Mouse (Mus musculus) intestine, embryonic 14.5 days (tissue): ENCODE measurements around the gene Pik3r1. TPM values are rescaled to one million over a fixed set of nuclear protein-coding genes. Genes with fewer than 3 reads are reported as not detected.
A peak's percentile ranks its signal among the peaks of the same experiment; 100 is the strongest.

ENCODE experiments used
- ATAC-seq: fragments of 200-750 bp; cut with Nextera tagmentation; replicated peaks from 2 replicates; pipeline ENCODE4 v1.8.0; 2017; ENCODE audit warnings: low read depth, moderate number of reproducible peaks, moderate TSS enrichment, moderate library complexity; ENCODE audit not compliant: low FRiP score, low TSS enrichment
- DNase-seq: peaks from one replicate; pipeline ENCODE4 v3.0.0-alpha.2; 2018; ENCODE audit warnings: low spot score
- H3K27ac ChIP-seq: fragments of 300-500 bp; sonication (generic); 2 replicates; pipeline ENCODE4 v1.5.1; 2014; ENCODE audit warnings: low read depth, mild to moderate bottlenecking, control low read depth
- H3K27me3 ChIP-seq: fragments of 300-500 bp; sonication (generic); replicated peaks from 2 replicates; pipeline ENCODE4 v1.6.1; 2014; ENCODE audit warnings: low read length, control low read depth; ENCODE audit not compliant: control insufficient read depth, insufficient read depth
- H3K36me3 ChIP-seq: fragments of 300-500 bp; sonication (generic); 2 replicates; pipeline ENCODE4 v1.6.1; 2014; ENCODE audit warnings: low read length, control low read depth; ENCODE audit not compliant: control insufficient read depth, insufficient read depth
- H3K4me1 ChIP-seq: fragments of 300-500 bp; sonication (generic); replicated peaks from 2 replicates; pipeline ENCODE4 v1.6.1; 2014; ENCODE audit warnings: low read length, control low read depth, mixed read lengths; ENCODE audit not compliant: control insufficient read depth, insufficient read depth
- H3K4me2 ChIP-seq: fragments of 300-500 bp; sonication (generic); 2 replicates; pipeline ENCODE4 v1.6.1; 2014; ENCODE audit warnings: low read length
- H3K4me3 ChIP-seq: fragments of 300-500 bp; sonication (generic); 2 replicates; pipeline ENCODE4 v1.5.1; 2014; ENCODE audit warnings: low read depth, low read length, control low read depth, mixed read lengths
- H3K9ac ChIP-seq: fragments of 300-500 bp; sonication (generic); 2 replicates; pipeline ENCODE4 v1.6.1; 2014; ENCODE audit warnings: mild to moderate bottlenecking, low read length
- H3K9me3 ChIP-seq: fragments of 300-500 bp; sonication (generic); 2 replicates; pipeline ENCODE4 v1.6.1; 2016; ENCODE audit warnings: low read length, control low read depth; ENCODE audit not compliant: control insufficient read depth
- WGBS: fragments of 180-500 bp; shearing (Covaris S2); extraction: QIAGEN DNeasy Blood & Tissue Kit; methylation state at CpG from one replicate; pipeline ENCODE4 v1.1.7; 2014; 5-methylcytosine and 5-hydroxymethylcytosine counted together
- polyA plus RNA-seq: library from polyadenylated mRNA; unstranded; fragments of >200 nt; fragmentation: Nextera tagmentation; extraction: Ambion mirVana; gene quantifications from 2 replicates; pipeline ENCODE4 v1.2.1, GENCODE M21; 2014

The Pik3r1 gene
- polyA plus RNA-seq, 1 experiment from 2014 or later = 52.6 TPM

GRCm38 (mm10) chr13:101751816-101752215 is 16.2 kb downstream of the Pik3r1 start:
- H3K4me2 ChIP-seq = no peak overlapping the region
- ATAC-seq = no peak
- 79% methylated on average over 4 of the region's 4 CpGs for WGBS

DNA sequence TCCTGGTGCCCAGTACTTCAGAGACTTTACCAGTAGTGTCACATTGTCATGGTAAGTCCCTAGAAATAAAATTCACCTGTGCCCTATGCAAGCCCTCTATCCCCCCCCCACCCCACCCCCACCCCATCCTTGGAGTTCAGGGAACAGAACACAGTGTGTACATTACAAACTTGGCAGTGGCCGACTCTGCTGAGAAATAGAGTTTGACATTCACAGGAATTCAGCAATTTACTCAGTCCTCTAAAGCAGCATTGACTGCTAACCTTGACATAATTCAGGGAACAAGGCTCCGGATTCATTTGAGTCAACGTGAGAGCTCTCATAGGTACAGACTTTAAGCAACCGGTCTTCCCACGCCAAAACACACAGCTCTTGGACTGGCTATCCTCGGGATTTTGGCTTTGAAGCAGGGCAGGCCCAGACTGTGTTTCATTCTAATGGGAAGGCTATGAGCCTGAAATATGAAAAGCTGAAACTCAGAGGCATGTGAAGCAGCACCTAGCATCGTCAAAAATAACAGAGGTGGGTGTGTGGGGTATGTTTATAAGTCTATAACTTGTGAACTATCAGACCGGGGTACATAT is 21.9 kb downstream of the Pik3r1 start:
- Histone ChIP-seq H3K27ac (no peak overlapping the region), H3K27me3 (no peaks in the 10 kb centered on the region), H3K4me1 (peaks cover 43% of the 10 kb centered on the region), H3K9me3 (no peaks in the 10 kb centered on the region), H3K36me3 (no peaks in the 10 kb centered on the region), H3K4me2 (no peak overlapping the region), H3K9ac (no peak overlapping the region), H3K4me3 (no peak overlapping the region)
- DNase-seq = no peak
- 0 out of 2 replicates have a peak, but pooled peaks have one; percentile 38 for ATAC-seq
- 65% methylated on average over 8 of the region's 8 CpGs for WGBS

More at GRCm38 (mm10) chr13:101751816-101752215, 16.2 kb downstream of the Pik3r1 start:
- peak; percentile 38 for DNase-seq
- Histone ChIP-seq H3K27ac (no peak overlapping the region), H3K4me3 (no peak overlapping the region), H3K4me1 (peaks cover 31% of the 10 kb centered on the region), H3K9me3 (no peaks in the 10 kb centered on the region), H3K36me3 (peaks cover 17% of the 10 kb centered on the region), H3K27me3 (no peaks in the 10 kb centered on the region), H3K9ac (no peak overlapping the region)

GRCm38 (mm10) chr13:101744943-101745342 is 23.1 kb downstream of the Pik3r1 start:
- no peak overlapping the region for H3K27ac ChIP-seq
- WGBS = 37% methylated on average over 5 of the region's 5 CpGs
- DNase-seq = no peak

DNA sequence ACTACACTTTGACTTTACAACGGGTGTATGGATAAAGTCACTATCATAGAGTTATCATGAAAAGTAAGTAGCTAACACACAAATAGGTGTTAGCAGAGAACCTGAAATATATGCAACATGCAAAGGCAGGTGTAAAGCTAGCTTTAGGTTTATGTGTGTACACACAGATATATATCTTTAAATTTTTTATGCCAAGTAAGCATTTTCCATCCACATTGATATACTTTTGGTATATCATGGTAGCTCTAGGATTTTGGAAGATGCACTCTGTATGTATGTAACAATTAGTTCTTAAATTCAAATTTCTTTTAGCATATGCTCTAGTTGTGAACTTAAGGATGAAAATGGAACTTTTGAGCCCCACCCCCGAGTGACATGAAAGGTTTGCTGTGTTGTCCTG is 24.0 kb downstream of the Pik3r1 start:
- Histone ChIP-seq H3K9ac (no peak overlapping the region), H3K4me3 (no peak overlapping the region), H3K9me3 (no peaks in the 10 kb centered on the region), H3K27ac (peak overlapping the region; percentile 62; the same call in 1 of the 2 replicates), H3K4me1 (peaks cover 60% of the 10 kb centered on the region), H3K27me3 (no peaks in the 10 kb centered on the region), H3K36me3 (no peaks in the 10 kb centered on the region), H3K4me2 (no peak overlapping the region)
- no peak for ATAC-seq
- WGBS = 72% methylated on average over 2 of the region's 2 CpGs
- DNase-seq = no peak

More at GRCm38 (mm10) chr13:101744943-101745342, 23.1 kb downstream of the Pik3r1 start:
- H3K4me1 ChIP-seq = peaks cover 52% of the 10 kb centered on the region
- no peaks in the 10 kb centered on the region for H3K36me3 ChIP-seq
- H3K4me2 ChIP-seq = no peak overlapping the region
- no peak overlapping the region for H3K9ac ChIP-seq
- H3K27me3 ChIP-seq = no peaks in the 10 kb centered on the region
- no peak for ATAC-seq
- H3K4me3 ChIP-seq = no peak overlapping the region
- no peaks in the 10 kb centered on the region for H3K9me3 ChIP-seq

DNA sequence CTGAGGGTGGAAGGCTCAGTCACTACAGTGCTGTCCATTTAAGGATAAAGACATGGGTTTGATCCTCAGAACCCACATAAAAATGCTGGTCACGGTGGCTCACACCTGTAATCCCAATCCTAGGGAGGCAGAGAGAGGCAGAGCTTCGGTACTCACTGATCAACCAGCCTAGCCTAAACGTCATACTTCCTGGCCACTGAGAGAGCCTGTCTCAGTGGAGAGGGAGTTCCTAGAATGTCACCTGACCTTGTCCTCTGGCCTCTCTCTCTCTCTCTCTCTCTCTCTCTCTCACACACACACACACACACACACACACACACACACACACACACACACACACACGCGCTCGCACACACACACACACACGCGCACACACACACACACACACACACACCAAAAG is 24.8 kb downstream of the Pik3r1 start:
- Histone ChIP-seq H3K4me3 (no peak overlapping the region), H3K36me3 (no peaks in the 10 kb centered on the region), H3K27me3 (no peaks in the 10 kb centered on the region), H3K4me2 (no peak overlapping the region), H3K27ac (peak overlapping the region; percentile 62; the same call in 1 of the 2 replicates), H3K9ac (no peak overlapping the region), H3K9me3 (no peaks in the 10 kb centered on the region), H3K4me1 (peaks cover 65% of the 10 kb centered on the region)
- WGBS = 52% methylated on average over 8 of the region's 8 CpGs
- DNase-seq = no peak
- no peak for ATAC-seq

- WGBS = 16% methylated on average over 6 of the region's 6 CpGs
- H3K4me1 ChIP-seq = peaks cover 65% of the 10 kb centered on the region
- no peaks in the 10 kb centered on the region for H3K9me3 ChIP-seq
- ATAC-seq (no peak), DNase-seq (no peak)
- H3K4me2 ChIP-seq = 0 out of 2 replicates have a peak overlapping the region, but pooled peaks have one; percentile 8
- no peaks in the 10 kb centered on the region for H3K27me3 ChIP-seq
- H3K36me3 ChIP-seq = no peaks in the 10 kb centered on the region
- no peak overlapping the region for H3K9ac ChIP-seq
- peak overlapping the region; percentile 65 for H3K27ac ChIP-seq
- no peak overlapping the region for H3K4me3 ChIP-seq
Observed at GRCm38 (mm10) chr13:101742596-101742995, 25.4 kb downstream of the Pik3r1 start.

DNA sequence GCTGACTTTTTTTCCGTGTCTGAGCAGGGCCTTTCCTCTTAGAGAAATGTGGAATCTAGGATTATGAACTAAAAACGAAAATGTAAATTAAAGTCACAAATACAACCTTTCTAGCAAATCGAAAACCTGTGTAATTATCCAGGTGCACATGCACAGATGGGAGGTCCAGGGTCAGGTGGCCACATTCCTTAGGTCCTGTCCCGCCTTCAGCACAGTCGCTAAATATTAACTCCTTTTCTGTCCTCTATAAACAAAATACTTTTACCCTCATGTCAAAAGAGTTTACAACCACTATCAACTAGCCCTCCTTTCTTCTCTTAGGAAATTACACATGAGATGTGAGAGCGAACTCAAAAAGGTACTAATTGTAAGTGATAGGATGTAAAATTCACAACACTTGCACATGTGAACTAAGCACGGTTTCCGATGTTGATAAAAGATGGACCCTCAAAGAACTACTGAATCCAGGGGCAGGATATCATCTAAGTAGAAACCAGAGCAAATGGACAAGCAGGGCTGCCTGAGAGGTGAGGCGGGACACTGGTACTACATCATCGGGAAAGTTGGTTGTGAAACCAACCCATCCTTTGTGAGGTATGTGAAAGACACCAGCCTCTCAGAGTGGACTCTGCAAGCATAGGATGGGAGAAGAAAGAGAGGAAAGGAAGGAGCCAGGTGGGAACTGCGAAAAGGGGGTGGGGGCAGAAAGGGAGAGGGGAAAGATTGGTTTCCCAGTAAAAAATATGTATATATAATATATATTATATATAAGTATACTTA is 26.3 kb downstream of the Pik3r1 start:
- H3K27me3 ChIP-seq = no peaks in the 10 kb centered on the region
- WGBS = 59% methylated on average over 11 of the region's 11 CpGs
- DNase-seq (no peak), ATAC-seq (no peak)
- H3K4me3 ChIP-seq = no peak overlapping the region
- no peaks in the 10 kb centered on the region for H3K36me3 ChIP-seq
- no peak overlapping the region for H3K4me2 ChIP-seq
- H3K4me1 ChIP-seq = peaks cover 64% of the 10 kb centered on the region
- H3K9ac ChIP-seq = no peak overlapping the region
- H3K27ac ChIP-seq = no peak overlapping the region
- H3K9me3 ChIP-seq = no peaks in the 10 kb centered on the region

- H3K4me1 ChIP-seq = peaks cover 61% of the 10 kb centered on the region
- H3K9me3 ChIP-seq = no peaks in the 10 kb centered on the region
- DNase-seq (peak; percentile 51), ATAC-seq (no peak)
- H3K4me3 ChIP-seq = no peak overlapping the region
- H3K9ac ChIP-seq = no peak overlapping the region
- no peak overlapping the region for H3K4me2 ChIP-seq
- no peaks in the 10 kb centered on the region for H3K27me3 ChIP-seq
- H3K36me3 ChIP-seq = no peaks in the 10 kb centered on the region
- H3K27ac ChIP-seq = no peak overlapping the region
- 49% methylated on average over 4 of the region's 4 CpGs for WGBS
Observed at GRCm38 (mm10) chr13:101739732-101740381, 28.2 kb downstream of the Pik3r1 start.
